Mouse (Mus musculus) forebrain, embryonic 13.5 days (tissue): ENCODE data around the gene Gm1527. TPM values are rescaled to one million over a fixed set of nuclear protein-coding genes. Genes with fewer than 3 reads are reported as not detected.
"Not testable (repeated sequence)": the region's sequence is repeated elsewhere in the genome, so short reads cannot be mapped to it uniquely, and the experiment has no call there.

Source experiments
- ATAC-seq: fragments of 200-750 bp; cut with Nextera tagmentation; 2 replicates; pipeline ENCODE4 v1.8.0; 2017
- H3K27ac ChIP-seq: fragments of 300-500 bp; sonication (generic); 2 replicates; pipeline ENCODE4 v1.5.1; 2015; ENCODE audit warnings: inconsistent platforms, mild to moderate bottlenecking, moderate library complexity
- H3K27me3 ChIP-seq: fragments of 300-500 bp; sonication (generic); 2 replicates; pipeline ENCODE4 v1.6.1; 2015; ENCODE audit warnings: mild to moderate bottlenecking, inconsistent platforms
- H3K36me3 ChIP-seq: fragments of 300-500 bp; sonication (generic); 2 replicates; pipeline ENCODE4 v1.6.1; 2015; ENCODE audit warnings: mild to moderate bottlenecking, inconsistent platforms; ENCODE audit not compliant: poor library complexity, severe bottlenecking
- H3K4me1 ChIP-seq: fragments of 300-500 bp; sonication (generic); 2 replicates; pipeline ENCODE4 v1.6.1; 2015; ENCODE audit warnings: inconsistent platforms
- H3K4me2 ChIP-seq: fragments of 300-500 bp; sonication (generic); 2 replicates; pipeline ENCODE4 v1.6.1; 2015; ENCODE audit warnings: inconsistent platforms, mild to moderate bottlenecking, moderate library complexity
- H3K4me3 ChIP-seq: fragments of 300-500 bp; sonication (generic); 2 replicates; pipeline ENCODE4 v1.5.1; 2015; ENCODE audit warnings: mild to moderate bottlenecking, inconsistent platforms
- H3K9ac ChIP-seq: fragments of 300-500 bp; sonication (generic); 2 replicates; pipeline ENCODE4 v1.6.1; 2015; ENCODE audit warnings: mild to moderate bottlenecking, inconsistent platforms
- H3K9me3 ChIP-seq: fragments of 300-500 bp; sonication (generic); replicated peaks from 2 replicates; pipeline ENCODE4 v1.6.1; 2016; ENCODE audit warnings: inconsistent platforms
- WGBS: fragments of 180-500 bp; shearing (Covaris S2); methylation state at CpG from one replicate; pipeline ENCODE4 v1.1.7; 2015; 5-methylcytosine and 5-hydroxymethylcytosine counted together
- polyA plus RNA-seq: library from polyadenylated mRNA; unstranded; fragments of >200 nt; fragmentation: Nextera tagmentation; extraction: Ambion mirVana; gene quantifications from 2 replicates; pipeline ENCODE4 v1.2.1, GENCODE M21; 2015

Gm1527 gene
- not detected in 2 replicates for polyA plus RNA-seq

DNA sequence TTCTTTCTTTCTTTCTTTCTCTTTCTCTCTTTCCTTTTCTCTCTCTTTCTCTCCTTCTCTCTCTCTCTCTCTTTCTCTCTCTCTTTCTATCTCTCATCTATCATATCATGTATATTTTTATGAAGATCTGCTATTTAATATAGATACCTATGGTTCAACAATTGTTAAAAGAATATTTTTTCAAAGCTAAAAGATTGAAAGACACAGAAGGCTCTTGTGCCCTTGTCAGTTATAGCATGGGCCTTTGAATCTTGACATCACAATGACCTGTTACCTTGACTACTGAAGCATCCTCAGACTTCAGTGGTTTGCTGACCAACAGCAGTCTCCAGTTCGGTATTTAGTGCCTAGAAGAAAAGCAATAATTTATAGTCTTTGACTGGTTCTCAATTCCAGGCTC, at the start of gene Gm1527:
Gm1527 (plus strand) TSS at position 301 of the 400 bp plus-strand sequence.
- Histone ChIP-seq H3K4me2 (no peak within 1 kb of the TSS), H3K4me3 (no peak within 1 kb of the TSS), H3K9ac (no peak within 1 kb of the TSS), H3K36me3 (no peaks in the 10 kb centered on the region), H3K9me3 (no peaks in the 10 kb centered on the region), H3K27me3 (no peaks in the 10 kb centered on the region), H3K27ac (no peak within 1 kb of the TSS), H3K4me1 (no peaks in the 10 kb centered on the region)
- WGBS = 76% methylated on average over 1 of the region's 1 CpGs
- no peak for ATAC-seq

DNA sequence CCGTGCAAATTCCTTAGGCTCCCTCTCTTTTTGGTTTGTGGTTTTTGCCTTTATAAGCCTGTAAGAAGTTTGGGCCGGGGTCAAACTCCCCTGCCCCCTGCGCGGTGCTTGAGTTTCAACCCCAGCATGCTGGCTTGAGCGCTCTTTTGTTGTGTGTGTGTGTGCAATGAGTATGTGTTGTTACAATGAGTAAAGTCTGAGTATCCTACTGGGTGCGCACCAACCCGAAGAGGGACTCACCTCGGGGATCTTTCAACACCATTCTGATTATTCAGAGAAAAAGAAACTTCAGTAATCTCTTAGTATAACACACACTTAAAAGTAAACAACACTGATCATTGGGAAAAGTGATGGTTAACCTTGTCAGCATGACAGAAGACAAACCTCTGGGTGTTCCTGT, 49.2 kb upstream of the Gm1527 start:
- no peak for ATAC-seq
- H3K4me2 ChIP-seq = no peak overlapping the region

DNA sequence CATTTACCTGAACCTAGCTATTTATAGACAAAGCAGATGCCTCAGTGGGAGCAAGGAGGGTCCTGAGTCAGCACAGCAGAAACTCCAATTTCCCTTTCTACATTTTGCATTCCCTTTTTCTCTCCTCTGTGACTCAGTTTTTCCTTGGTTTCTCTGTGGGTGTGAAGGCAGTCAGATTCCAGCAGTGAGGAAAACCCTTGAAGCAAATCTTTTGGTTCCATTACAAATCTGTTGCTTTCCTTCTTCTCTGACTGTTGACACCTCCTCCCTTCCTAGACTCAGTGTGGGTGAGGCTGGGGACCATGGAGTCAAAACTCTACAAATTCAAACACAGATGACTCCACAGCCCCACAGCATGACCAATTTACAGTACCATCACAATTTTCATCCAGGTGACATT, 45.3 kb upstream of the Gm1527 start:
- no peaks in the 10 kb centered on the region for H3K27me3 ChIP-seq
- no peaks in the 10 kb centered on the region for H3K9me3 ChIP-seq
- no peak overlapping the region for H3K4me2 ChIP-seq
- H3K36me3 ChIP-seq = no peaks in the 10 kb centered on the region
- no peak overlapping the region for H3K27ac ChIP-seq
- no peak overlapping the region for H3K9ac ChIP-seq
- ATAC-seq = no peak
- no peak overlapping the region for H3K4me3 ChIP-seq
- H3K4me1 ChIP-seq = 0 out of 2 replicates have a peak, but pooled peaks cover 5% of the 10 kb centered on the region

More for the DNA sequence above, 49.2 kb upstream of the Gm1527 start:
- Histone ChIP-seq H3K9ac (no peak overlapping the region), H3K9me3 (no peaks in the 10 kb centered on the region), H3K4me3 (no peak overlapping the region), H3K27me3 (no peaks in the 10 kb centered on the region), H3K27ac (no peak overlapping the region), H3K4me1 (0 out of 2 replicates have a peak, but pooled peaks cover 8% of the 10 kb centered on the region), H3K36me3 (no peaks in the 10 kb centered on the region)
- WGBS = 37% methylated on average over 8 of the region's 8 CpGs

DNA sequence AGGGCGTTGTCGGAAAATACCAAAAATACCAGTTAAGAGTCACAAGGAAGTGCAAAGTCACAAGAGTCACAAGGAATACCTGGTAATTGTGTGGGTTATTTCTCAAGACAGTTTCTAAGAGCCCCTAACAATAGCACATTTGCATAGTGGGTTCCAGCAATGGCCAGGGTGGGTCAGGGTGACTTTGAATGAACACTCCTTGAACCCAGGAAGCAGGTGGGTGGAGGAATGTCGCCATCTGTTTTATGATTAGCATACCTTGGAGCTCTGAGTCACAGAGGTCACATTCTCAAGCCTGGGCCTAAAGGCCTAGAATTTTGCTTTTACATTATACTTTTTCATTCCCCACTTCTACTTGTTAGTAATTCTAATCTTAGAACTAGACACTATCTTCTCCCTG, 40.2 kb upstream of the Gm1527 start:
- not testable (repeated sequence) for ATAC-seq, H3K4me2 ChIP-seq, H3K27me3 ChIP-seq, H3K4me3 ChIP-seq, H3K36me3 ChIP-seq, H3K4me1 ChIP-seq, H3K27ac ChIP-seq, H3K9me3 ChIP-seq, H3K9ac ChIP-seq
- 85% methylated on average over 3 of the region's 3 CpGs for WGBS

DNA sequence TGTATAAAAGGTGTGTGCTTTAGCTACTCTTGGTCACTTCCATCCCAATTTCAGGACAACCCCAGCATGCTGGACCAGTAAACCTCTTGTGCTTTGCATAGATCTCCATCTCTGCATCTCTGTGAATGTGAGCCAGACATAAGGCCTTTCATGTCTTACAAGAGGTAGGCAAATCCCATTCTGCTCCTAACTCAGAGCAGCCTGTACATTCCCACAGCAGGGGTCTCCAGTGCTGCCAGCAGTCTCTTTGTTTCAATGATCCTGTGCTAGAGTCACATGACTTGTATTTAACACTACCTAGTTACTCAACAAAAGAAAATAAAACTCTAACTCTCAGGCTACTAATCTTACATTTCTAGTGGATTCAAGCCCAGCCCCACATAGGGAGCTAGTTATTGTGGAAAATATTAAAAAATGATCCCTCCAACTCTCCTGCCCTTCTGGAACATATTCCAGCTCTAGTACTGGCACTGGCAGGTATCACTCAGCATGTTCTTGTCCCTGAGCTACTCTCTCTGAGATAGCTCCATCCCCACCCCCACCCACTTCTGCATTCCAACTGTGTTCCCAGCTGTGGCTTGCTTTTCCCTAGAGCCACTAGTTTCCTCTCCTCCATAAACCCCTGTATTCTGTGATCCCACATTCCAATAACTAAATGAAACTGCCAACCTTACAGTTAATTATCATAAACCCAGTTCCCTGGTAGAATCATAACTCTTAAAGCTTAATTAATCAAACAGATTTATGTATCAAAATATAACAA, 32.6 kb upstream of the Gm1527 start:
- not testable (repeated sequence) for H3K9ac ChIP-seq, H3K36me3 ChIP-seq, H3K27me3 ChIP-seq, H3K4me3 ChIP-seq, H3K27ac ChIP-seq, H3K4me2 ChIP-seq, H3K9me3 ChIP-seq, H3K4me1 ChIP-seq
- peak; percentile 53; the same call in 1 of the 2 replicates for ATAC-seq

DNA sequence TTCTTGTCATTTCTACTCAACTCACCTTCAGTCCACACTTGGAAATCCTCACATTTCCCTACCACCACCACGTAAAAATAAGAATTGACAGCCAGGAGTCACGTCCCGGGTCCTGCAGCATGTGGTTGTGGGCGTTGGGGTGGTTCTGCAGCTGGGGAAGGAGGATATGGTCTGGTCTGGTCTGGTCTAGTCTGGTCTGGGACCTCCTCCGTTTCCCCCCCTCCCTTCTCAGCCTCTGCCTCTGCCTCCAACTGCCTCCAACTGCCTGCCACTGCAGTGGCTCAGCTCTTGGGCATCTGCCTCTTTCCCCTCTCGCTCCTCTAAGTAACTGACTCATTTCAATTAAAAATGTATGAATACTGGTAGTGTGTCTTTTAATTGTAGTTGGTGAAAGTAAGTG, 4.5 kb downstream of the Gm1527 start:
- ATAC-seq, H3K4me2 ChIP-seq: not testable (repeated sequence)
- WGBS = 79% methylated on average over 6 of the region's 6 CpGs

DNA sequence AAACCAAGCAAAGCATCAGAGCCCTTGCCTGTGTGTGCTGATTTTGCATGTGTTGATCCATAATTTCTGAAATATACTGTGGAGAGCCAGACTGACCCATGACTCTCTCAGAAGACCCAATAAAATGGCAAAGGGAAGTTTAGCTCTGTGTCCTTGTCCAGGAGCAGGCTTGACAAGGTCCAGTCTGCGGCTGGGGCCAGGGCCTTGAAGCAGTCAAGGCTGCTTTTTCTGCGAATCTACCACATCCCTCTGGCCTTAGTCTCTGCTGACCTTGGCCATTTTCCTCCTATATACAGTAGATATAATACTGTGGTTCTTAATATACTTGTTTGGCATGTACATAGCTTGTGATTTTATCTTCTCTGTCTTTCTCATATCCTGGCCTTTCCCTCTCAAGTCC, 73.5 kb downstream of the Gm1527 start:
- H3K27me3 ChIP-seq = no peaks in the 10 kb centered on the region
- WGBS = 85% methylated on average over 2 of the region's 2 CpGs
- no peak overlapping the region for H3K9ac ChIP-seq
- H3K4me3 ChIP-seq = no peak overlapping the region
- H3K27ac ChIP-seq = no peak overlapping the region
- no peaks in the 10 kb centered on the region for H3K4me1 ChIP-seq
- no peaks in the 10 kb centered on the region for H3K36me3 ChIP-seq
- no peaks in the 10 kb centered on the region for H3K9me3 ChIP-seq
- H3K4me2 ChIP-seq = no peak overlapping the region
- no peak for ATAC-seq

More for the DNA sequence above, 4.5 kb downstream of the Gm1527 start:
- H3K9ac ChIP-seq, H3K36me3 ChIP-seq, H3K27me3 ChIP-seq, H3K9me3 ChIP-seq, H3K4me1 ChIP-seq, H3K27ac ChIP-seq, H3K4me3 ChIP-seq: not testable (repeated sequence)

DNA sequence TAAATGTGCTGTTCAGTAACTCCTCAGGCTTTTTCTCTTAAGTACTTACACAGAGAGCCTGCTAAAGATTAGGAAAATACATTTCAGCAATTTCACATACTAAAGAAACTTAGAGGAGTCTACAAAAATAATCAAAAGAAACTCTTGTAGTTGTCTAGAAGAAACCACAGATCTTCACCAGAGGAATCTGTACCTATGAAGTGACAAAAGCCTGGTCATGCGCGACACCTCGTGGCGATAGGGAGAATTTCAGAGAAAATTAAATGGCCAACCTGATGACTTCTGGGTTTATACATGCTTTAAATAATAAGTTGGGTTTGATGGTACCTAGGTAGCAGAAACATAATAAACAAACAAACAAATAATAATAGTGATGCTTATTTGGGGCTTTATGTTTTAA, 76.4 kb downstream of the Gm1527 start:
- Histone ChIP-seq H3K9ac (no peak overlapping the region), H3K27me3 (no peaks in the 10 kb centered on the region), H3K4me2 (no peak overlapping the region), H3K4me3 (no peak overlapping the region), H3K36me3 (no peaks in the 10 kb centered on the region), H3K9me3 (no peaks in the 10 kb centered on the region), H3K4me1 (no peaks in the 10 kb centered on the region), H3K27ac (no peak overlapping the region)
- ATAC-seq = peak; percentile 63; the same call in 1 of the 2 replicates
- under 1% methylated on average over 4 of the region's 4 CpGs for WGBS

Other genes starting within 250 kb of the Gm1527 start
- gene Slc2a2, start 194.7 kb upstream of the Gm1527 start, polyA plus RNA-seq = 0.03 and 0.10 TPM in 2 replicates
- gene Eif5a2, start 111.3 kb upstream of the Gm1527 start, polyA plus RNA-seq = 6.9 and 8.6 TPM in 2 replicates
- gene Rpl22l1, start 87.2 kb upstream of the Gm1527 start, polyA plus RNA-seq = 257 and 318 TPM in 2 replicates
- gene Egfem1, start 189.4 kb downstream of the Gm1527 start, polyA plus RNA-seq = 5.2 and 9.5 TPM in 2 replicates